Comparison of ENCODE assay signal across 32 mouse cellular contexts in genomic region chr10:23838910-23839309, GRCm38 (mm10). TPM values are rescaled to one million over a fixed set of nuclear protein-coding genes. Genes with fewer than 3 reads are reported as not detected.
DNase-seq lines count a peak whose midpoint lies in the region; ATAC-seq lines count a peak whose summit lies in the region.
"Had no signal": no experiment of that assay in that cellular context is flagged by ENCODE, and none has a peak within 500 bp of the region (broad histone marks: within the 10 kb centered on the region; RNA-seq: fewer than 3 reads in every experiment).

No protein-coding gene starts in this region.

- no peak overlapping the region for H3K27ac ChIP-seq in stomach, embryonic 15.5 days
- H3K27ac ChIP-seq in hindbrain, embryonic 16.5 days (ENCODE audit: low read depth, low read length) = no peak overlapping the region
- H3K27ac ChIP-seq: embryonic facial prominence, embryonic 10.5 days; embryonic facial prominence, embryonic 15.5 days; forebrain, embryonic 12.5 days; hindbrain, embryonic 13.5 days; kidney, postnatal 0 days; layer of hippocampus, adult 2 months; left cerebral cortex, adult 2 months; limb, embryonic 12.5 days; macrophage had no signal

- H3K36me3 ChIP-seq in stomach, embryonic 15.5 days = no peaks in the 10 kb centered on the region
- H3K36me3 ChIP-seq in hindbrain, embryonic 16.5 days (ENCODE audit: control insufficient read depth, insufficient read depth, low read length) = no peaks in the 10 kb centered on the region
- H3K36me3 ChIP-seq: embryonic facial prominence, embryonic 10.5 days; embryonic facial prominence, embryonic 15.5 days; forebrain, embryonic 12.5 days; hindbrain, embryonic 13.5 days; limb, embryonic 12.5 days had no signal

- 0 out of 2 replicates have a peak, but pooled peaks have one; percentile 27 for ATAC-seq in stomach, embryonic 15.5 days (ENCODE audit: insufficient read depth, low FRiP score, low read depth)
- ATAC-seq in hindbrain, embryonic 16.5 days = no peak
- ATAC-seq: forebrain, postnatal 0 days had no signal

- H3K9me3 ChIP-seq in stomach, embryonic 15.5 days = no peaks in the 10 kb centered on the region
- no peaks in the 10 kb centered on the region for H3K9me3 ChIP-seq in hindbrain, embryonic 16.5 days (ENCODE audit: control insufficient read depth, low read length)
- H3K9me3 ChIP-seq: embryonic facial prominence, embryonic 10.5 days; embryonic facial prominence, embryonic 15.5 days; forebrain, embryonic 12.5 days; hindbrain, embryonic 13.5 days; limb, embryonic 12.5 days had no signal

- no peaks in the 10 kb centered on the region for H3K4me1 ChIP-seq in stomach, embryonic 15.5 days
- H3K4me1 ChIP-seq in hindbrain, embryonic 16.5 days (ENCODE audit: control insufficient read depth, insufficient read depth, low read depth, low read length) = no peaks in the 10 kb centered on the region
- H3K4me1 ChIP-seq: embryonic facial prominence, embryonic 15.5 days; forebrain, embryonic 12.5 days; hindbrain, embryonic 13.5 days; limb, embryonic 12.5 days had no signal

- no peak overlapping the region for H3K4me3 ChIP-seq in stomach, embryonic 15.5 days (replicated peaks)
- no peak overlapping the region for H3K4me3 ChIP-seq in hindbrain, embryonic 16.5 days (ENCODE audit: low read length)
- H3K4me3 ChIP-seq: embryonic facial prominence, embryonic 10.5 days; embryonic facial prominence, embryonic 15.5 days; forebrain, embryonic 12.5 days; hindbrain, embryonic 13.5 days; layer of hippocampus, adult 2 months; left cerebral cortex, adult 2 months; limb, embryonic 12.5 days had no signal

- H3K27me3 ChIP-seq in stomach, embryonic 15.5 days (replicated peaks) = no peaks in the 10 kb centered on the region
- H3K27me3 ChIP-seq in hindbrain, embryonic 16.5 days (replicated peaks; ENCODE audit: control insufficient read depth, insufficient read depth, low read length) = no peaks in the 10 kb centered on the region
- H3K27me3 ChIP-seq: CH12.LX; embryonic facial prominence, embryonic 15.5 days; forebrain, embryonic 12.5 days; hindbrain, embryonic 13.5 days; limb, embryonic 12.5 days had no signal

- intact Hi-C loops in heart, postnatal 10 days (cut with DNase I) = no loop called here

- no peak overlapping the region for H3K4me2 ChIP-seq in stomach, embryonic 15.5 days
- H3K4me2 ChIP-seq in hindbrain, embryonic 16.5 days (ENCODE audit: low read length) = no peak overlapping the region
- H3K4me2 ChIP-seq: embryonic facial prominence, embryonic 15.5 days; forebrain, embryonic 12.5 days; heart, embryonic 11.5 days; hindbrain, embryonic 13.5 days; limb, embryonic 12.5 days had no signal

- WGBS in stomach, embryonic 15.5 days = 90% methylated on average over 3 of the region's 3 CpGs
- 93% methylated on average over 3 of the region's 3 CpGs for WGBS in hindbrain, embryonic 16.5 days

- DNase-seq in heart, adult 11 months = peak; percentile 36
- DNase-seq in heart, postnatal 10 days = no peak
- DNase-seq in kidney, adult 9 months = peak; percentile 60
- no peak for DNase-seq in kidney, postnatal 4 days
- DNase-seq in adipocyte (ENCODE audit: low spot score) = peak; percentile 36
- DNase-seq: adrenal gland, postnatal 10 days; cerebellum, adult 8-10 months; cerebellum, postnatal 25 days; forebrain, postnatal 0 days; gastrocnemius, postnatal 25 days; heart, adult 18-20 months; heart, postnatal 4 days; midbrain, embryonic 14.5 days; thymus, postnatal 14 days had no signal

- H3K9ac ChIP-seq in stomach, embryonic 15.5 days = no peak overlapping the region
- H3K9ac ChIP-seq in hindbrain, embryonic 16.5 days (ENCODE audit: low read depth, low read length) = no peak overlapping the region
- H3K9ac ChIP-seq: embryonic facial prominence, embryonic 15.5 days; forebrain, embryonic 12.5 days; forebrain, postnatal 0 days; hindbrain, embryonic 13.5 days; limb, embryonic 12.5 days had no signal

RNA-seq across cellular contexts. Expression of gene Vnn3, which starts 12.4 kb away (rescaled TPM):
- not detected for total RNA-seq in heart, postnatal 10 days (2021)
- 0.41 and 0.67 TPM in 2 replicates for polyA plus RNA-seq in stomach, embryonic 15.5 days (2015; fragmentation: Nextera tagmentation; extraction: Ambion mirVana)
- 0.14 TPM in 1 of 2 replicates, not detected in the other for polyA plus RNA-seq in hindbrain, embryonic 16.5 days (2015; fragmentation: Nextera tagmentation; extraction: Ambion mirVana)
- total RNA-seq: CH12.LX; ES-E14; left cerebral cortex, adult 2 months had no signal
- polyA plus RNA-seq: C2C12; embryonic facial prominence, embryonic 10.5 days; forebrain, embryonic 12.5 days; forebrain, postnatal 0 days; heart, embryonic 11.5 days; hindbrain, embryonic 13.5 days; limb, embryonic 12.5 days; midbrain, embryonic 14.5 days; neural tube, embryonic 14.5 days; stomach, embryonic 14.5 days had no signal

RNA-seq across cellular contexts. Expression of gene Slc18b1, which starts 42.1 kb away (rescaled TPM):
- total RNA-seq in heart, postnatal 10 days (2021) = 10 to 100 TPM; 13.1 to 14.9 TPM
- 14.8 and 19.8 TPM in 2 replicates for polyA plus RNA-seq in stomach, embryonic 15.5 days (2015; fragmentation: Nextera tagmentation; extraction: Ambion mirVana)
- 18.9 and 20.2 TPM in 2 replicates for polyA plus RNA-seq in hindbrain, embryonic 16.5 days (2015; fragmentation: Nextera tagmentation; extraction: Ambion mirVana)
- total RNA-seq: CH12.LX; monocyte, adult 5-6 weeks had no signal

RNA-seq across cellular contexts. Expression of gene Rps12, which starts 51.8 kb away (rescaled TPM):
- 100 to 1,000 TPM; 272 to 393 TPM for total RNA-seq in heart, postnatal 10 days (2021)
- 150 and 170 TPM in 2 replicates for polyA plus RNA-seq in stomach, embryonic 15.5 days (2015; fragmentation: Nextera tagmentation; extraction: Ambion mirVana)
- polyA plus RNA-seq in hindbrain, embryonic 16.5 days (2015; fragmentation: Nextera tagmentation; extraction: Ambion mirVana) = 82.7 and 89.6 TPM in 2 replicates

RNA-seq across cellular contexts. Expression of gene Vnn1, which starts 55.6 kb away (rescaled TPM):
- total RNA-seq in heart, postnatal 10 days (2021) = 1 to 10 TPM; 1.5 to 2.1 TPM
- polyA plus RNA-seq in stomach, embryonic 15.5 days (2015; fragmentation: Nextera tagmentation; extraction: Ambion mirVana) = 3.0 and 4.1 TPM in 2 replicates
- 0.35 and 0.73 TPM in 2 replicates for polyA plus RNA-seq in hindbrain, embryonic 16.5 days (2015; fragmentation: Nextera tagmentation; extraction: Ambion mirVana)
- total RNA-seq: CH12.LX; monocyte, adult 5-6 weeks had no signal
- polyA plus RNA-seq: macrophage had no signal

Comparison
In these comparisons a context has a peak if more than half of its experiments do, and no peak if none do; other contexts are left out.
1. DNase-seq: peak in heart, adult 11 months (single experiment), kidney, adult 9 months (single experiment) and adipocyte (single experiment); none in heart, postnatal 10 days (0 of 2) and kidney, postnatal 4 days (0 of 2).